Mouse (Mus musculus): ENCODE data around the gene Flt3.

- no peak for TF ChIP-seq POLR2A (IDR thresholded peaks at IDR 0.05; ENCODE audit: borderline replicate concordance, extremely low read depth, low read depth, low read length)
- TF ChIP-seq CTCF (IDR thresholded peaks at IDR 0.05; ENCODE audit: insufficient read depth, low read length), result no peak
Measured at GRCm38 (mm10) chr5:147300917-147301780, 99.1 kb downstream of the Flt3 start.

Data from lung, adult 2 months (tissue).